Mouse (Mus musculus): ENCODE data around the gene Kdm2b.

- no peak for TF ChIP-seq GATA1 (IDR thresholded peaks at IDR 0.05; ENCODE audit: low read length)
- no peak for TF ChIP-seq TAL1 (IDR thresholded peaks at IDR 0.05; ENCODE audit: low read length)
Observed at GRCm38 (mm10) chr5:123039120-123039752, 49.6 kb upstream of the Kdm2b start.

Data from erythroblast, embryonic 14.5 days (primary cell).